Mouse (Mus musculus) left cerebral cortex, adult 2 months (tissue): ENCODE measurements around the gene Pllp. TPM values are rescaled to one million over a fixed set of nuclear protein-coding genes. Genes with fewer than 3 reads are reported as not detected.

ENCODE experiments used
- DNase-seq, 2 experiments: peaks; one replicate each; pipeline ENCODE4 v3.0.0; 2021 to 2022; ENCODE audit warnings: low spot score in 2 of 2, mixed read lengths in 1 of 2; ENCODE audit errors: extremely low spot score in 1 of 2
- H3K27ac ChIP-seq: fragments of 200-600 bp; 2 replicates; pipeline ENCODE4 v1.8.1; 2022
- H3K4me3 ChIP-seq: fragments of 200-600 bp; 2 replicates; pipeline ENCODE4 v1.8.1; 2022
- CTCF ChIP-seq: fragments of 200-600 bp; IDR thresholded peaks from 2 replicates; pipeline ENCODE4 v1.8.1; 2022; ENCODE audit warnings: antibody characterized with exemption, mild to moderate bottlenecking, moderate library complexity
- intact Hi-C: fragments of 180-260 bp; cut with DNase I; formaldehyde crosslinking; loops from one replicate; pipeline ENCODE4 v1.15.1; 2025
- total RNA-seq, 2 experiments: library from RNA; stranded (reverse); gene quantifications; 2 replicates each; pipeline ENCODE4 v1.2.3; 2021

The Pllp gene
- total RNA-seq, 2 experiments from 2014 or later = 27.3 to 30.0 TPM

- no peak for DNase-seq
- peak; percentile 20 for TF ChIP-seq CTCF
- Histone ChIP-seq H3K4me3 (no peak overlapping the region), H3K27ac (no peak overlapping the region)
- intact Hi-C loops = no loop called here
Observed at GRCm38 (mm10) chr8:94641938-94642337, 54.1 kb downstream of the Pllp start.

- H3K27ac ChIP-seq = no peak overlapping the region
- intact Hi-C loops = no loop called here
- H3K4me3 ChIP-seq = no peak overlapping the region
- DNase-seq = no peak
- no peak for TF ChIP-seq CTCF
Observed at GRCm38 (mm10) chr8:94641183-94641582, 54.9 kb downstream of the Pllp start.

- Histone ChIP-seq H3K27ac (no peak overlapping the region), H3K4me3 (no peak overlapping the region)
- intact Hi-C loops = no loop called here
- no peak for DNase-seq
- TF ChIP-seq CTCF = no peak
Observed at GRCm38 (mm10) chr8:94634211-94634610, 61.9 kb downstream of the Pllp start.

DNA sequence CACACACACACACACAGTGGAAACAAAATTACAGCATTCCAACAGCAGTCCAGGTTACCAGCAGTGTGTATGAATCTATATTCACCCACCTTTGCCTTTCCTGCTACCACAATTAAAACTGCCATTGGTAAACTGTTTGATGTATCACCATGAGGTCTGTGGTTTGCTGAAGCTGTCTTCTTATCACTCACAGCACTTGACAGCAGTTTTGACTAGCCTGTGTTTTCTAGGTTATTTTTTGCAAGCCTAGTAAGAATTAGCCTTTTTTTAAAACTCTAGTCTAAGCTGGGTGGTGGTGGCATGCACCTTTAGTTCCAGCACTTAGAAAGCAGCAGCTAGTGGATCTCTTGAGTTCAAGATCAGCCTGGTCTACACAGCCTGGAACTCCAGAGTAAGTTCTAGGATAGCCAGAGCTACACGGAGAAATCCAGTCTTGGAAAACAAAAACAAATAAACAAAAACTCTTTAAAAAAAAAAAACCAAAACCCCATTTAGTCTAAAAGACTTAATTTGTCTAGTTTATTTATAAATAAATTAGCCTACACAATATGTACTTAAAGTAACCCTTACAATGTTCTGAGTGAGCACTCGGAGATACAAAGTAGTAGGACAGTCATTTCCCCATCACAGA is 62.4 kb downstream of the Pllp start:
- no peak for TF ChIP-seq CTCF
- intact Hi-C loops = no loop called here
- Histone ChIP-seq H3K27ac (no peak overlapping the region), H3K4me3 (no peak overlapping the region)
- no peak for DNase-seq

Other genes starting within 250 kb of the Pllp start
- gene Cpne2, start 163.3 kb downstream of the Pllp start, total RNA-seq = 10 to 100 TPM; 19.9 to 26.1 TPM
- 10 to 100 TPM; 28.1 to 32.9 TPM for gene Rspry1, start 94.3 kb downstream of the Pllp start, total RNA-seq
- gene Fam192a, start 94.3 kb downstream of the Pllp start, total RNA-seq = 10 to 100 TPM; 34.8 to 38.3 TPM
- 100 to 1,000 TPM; 147 TPM for gene Arl2bp, start 29.7 kb downstream of the Pllp start, total RNA-seq
- gene Ccl22, start 49.3 kb upstream of the Pllp start, total RNA-seq = under 1 TPM in 1 of 2 experiments, not detected in 1; 0.14 TPM
- gene Cx3cl1, start 75.7 kb upstream of the Pllp start, total RNA-seq = 100 to 1,000 TPM; 658 to 661 TPM
- gene Ccl17, start 114.2 kb upstream of the Pllp start, total RNA-seq = 1 to 10 TPM; 4.6 to 7.9 TPM
- 10 to 100 TPM; 84.5 to 89.1 TPM for gene Coq9, start 142.0 kb upstream of the Pllp start, total RNA-seq
- 10 to 100 TPM; 71.4 to 76.8 TPM for gene Ciapin1, start 142.1 kb upstream of the Pllp start, total RNA-seq
- gene Polr2c, start 161.2 kb upstream of the Pllp start, total RNA-seq = 10 to 100 TPM; 72.1 to 79.8 TPM
- gene Dok4, start 180.1 kb upstream of the Pllp start, total RNA-seq = 10 to 100 TPM; 17.6 to 19.2 TPM
- gene Ccdc102a, start 221.8 kb upstream of the Pllp start, total RNA-seq = 1 to 10 TPM; 1.6 to 2.0 TPM
- gene Adgrg5, start 227.4 kb upstream of the Pllp start, total RNA-seq = not detected